Mouse (Mus musculus): Measurements from ENCODE around the gene Arl2bp.

Gene Arl2bp

DNA sequence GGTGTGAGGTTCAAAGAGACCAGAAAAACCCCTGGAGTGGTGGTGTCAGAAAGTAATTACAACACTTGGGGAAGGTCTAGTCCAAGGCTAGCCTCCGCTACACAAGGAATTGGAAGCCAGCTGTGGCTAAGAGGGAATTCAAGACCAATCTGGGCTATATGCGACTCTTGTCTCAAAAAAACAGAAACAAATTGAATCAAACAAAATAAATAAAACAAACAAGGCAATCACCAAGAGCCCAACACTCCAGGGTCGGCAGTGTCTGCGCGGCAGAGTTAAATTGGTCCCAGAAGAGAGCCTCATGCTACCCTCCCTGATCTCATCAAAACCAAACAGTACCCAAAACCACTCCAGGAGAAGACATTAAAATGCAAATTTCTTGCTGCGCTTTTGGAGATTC lies 28.3 kb downstream of the Arl2bp start:
- intact Hi-C loops (cut with DNase I), result no loop called here

- intact Hi-C loops (cut with DNase I), result no loop called here
These were observed 29.1 kb downstream of the Arl2bp start for GRCm38 (mm10) chr8:94695341-94695993.

GRCm38 (mm10) chr8:94695994-94696384 lies 29.6 kb downstream of the Arl2bp start, which contains the start of gene Pllp:
Gene Pllp (minus strand): TSS chr8:94696278.
- intact Hi-C loops (cut with DNase I), result no loop called here

DNA sequence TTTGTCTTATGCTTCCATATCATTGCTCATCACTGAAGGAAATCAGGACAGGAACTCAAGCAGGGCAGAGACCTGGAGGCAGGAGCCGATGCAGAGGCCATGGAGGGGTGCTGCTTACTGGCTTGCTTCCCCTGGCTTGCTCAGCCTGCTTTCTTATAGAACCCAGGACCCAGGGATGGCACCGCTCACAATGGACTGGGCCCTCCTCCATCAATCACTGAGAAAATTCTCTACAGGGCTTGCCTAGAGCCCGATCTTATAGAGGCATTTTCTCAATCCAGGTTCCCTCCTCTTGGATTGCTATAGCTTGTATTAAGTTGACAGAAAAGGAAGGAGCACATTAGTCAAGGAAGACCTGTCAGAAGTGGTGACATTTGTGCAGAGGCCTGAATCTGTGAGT lies 30.2 kb downstream of the Arl2bp start:
- intact Hi-C loops (cut with DNase I), result no loop called here

GRCm38 (mm10) chr8:94697956-94698355 lies 31.6 kb downstream of the Arl2bp start:
- intact Hi-C loops (cut with DNase I), result no loop called here

DNA sequence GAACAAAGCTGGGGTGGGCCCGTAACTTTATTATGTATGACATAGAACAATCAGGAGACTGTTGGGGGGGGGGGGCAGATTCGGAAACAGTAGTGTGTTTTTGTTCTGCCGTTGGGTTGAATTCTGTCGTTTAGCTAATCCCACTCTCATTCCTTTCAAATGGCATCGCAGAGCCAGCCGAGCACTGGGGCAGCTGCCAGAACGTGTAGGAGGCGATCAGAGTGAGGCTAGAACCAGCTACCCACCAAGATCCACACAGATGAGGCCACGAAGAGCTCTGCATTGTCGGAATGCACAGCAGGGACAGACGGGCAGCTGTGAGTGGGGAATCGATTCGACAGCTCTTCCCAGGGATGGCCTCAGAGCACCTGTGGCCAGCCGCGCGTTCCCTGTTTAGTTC lies 33.0 kb downstream of the Arl2bp start:
- intact Hi-C loops (cut with DNase I), result no loop called here

DNA sequence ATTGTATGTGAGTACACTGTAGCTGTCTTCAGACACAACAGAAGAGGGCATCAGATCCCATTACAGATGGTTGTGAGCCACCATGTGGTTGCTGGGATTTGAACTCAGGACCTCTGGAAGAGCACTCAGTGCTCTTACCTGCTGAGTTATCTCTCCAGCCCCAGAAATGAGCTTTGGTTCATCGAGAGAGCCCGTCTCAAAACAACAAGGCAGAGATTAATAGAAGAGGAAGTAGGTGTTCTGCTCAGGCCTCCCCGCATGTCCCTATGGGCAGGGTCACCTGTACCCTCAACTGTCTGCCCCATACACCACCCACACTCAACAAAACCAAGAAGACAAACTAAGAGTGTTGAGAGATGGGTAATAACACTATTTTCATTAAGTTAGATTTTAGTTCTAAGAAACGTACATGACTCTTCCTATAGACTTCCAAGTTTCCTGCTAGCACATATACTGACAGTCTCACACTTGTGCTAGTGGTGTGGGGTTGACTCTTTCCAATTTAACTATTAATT lies 34.1 kb downstream of the Arl2bp start:
- intact Hi-C loops (cut with DNase I), result loop anchor here (5.0 kb wide), 3 partner anchors 98 to 208 kb away; partner anchors contain the start of genes Fam192a and Rspry1

GRCm38 (mm10) chr8:94702156-94702555 lies 35.8 kb downstream of the Arl2bp start:
- intact Hi-C loops (cut with DNase I), result loop anchor here (5.0 kb wide), 3 partner anchors 100 to 210 kb away; partner anchors contain the start of genes Fam192a and Rspry1

DNA sequence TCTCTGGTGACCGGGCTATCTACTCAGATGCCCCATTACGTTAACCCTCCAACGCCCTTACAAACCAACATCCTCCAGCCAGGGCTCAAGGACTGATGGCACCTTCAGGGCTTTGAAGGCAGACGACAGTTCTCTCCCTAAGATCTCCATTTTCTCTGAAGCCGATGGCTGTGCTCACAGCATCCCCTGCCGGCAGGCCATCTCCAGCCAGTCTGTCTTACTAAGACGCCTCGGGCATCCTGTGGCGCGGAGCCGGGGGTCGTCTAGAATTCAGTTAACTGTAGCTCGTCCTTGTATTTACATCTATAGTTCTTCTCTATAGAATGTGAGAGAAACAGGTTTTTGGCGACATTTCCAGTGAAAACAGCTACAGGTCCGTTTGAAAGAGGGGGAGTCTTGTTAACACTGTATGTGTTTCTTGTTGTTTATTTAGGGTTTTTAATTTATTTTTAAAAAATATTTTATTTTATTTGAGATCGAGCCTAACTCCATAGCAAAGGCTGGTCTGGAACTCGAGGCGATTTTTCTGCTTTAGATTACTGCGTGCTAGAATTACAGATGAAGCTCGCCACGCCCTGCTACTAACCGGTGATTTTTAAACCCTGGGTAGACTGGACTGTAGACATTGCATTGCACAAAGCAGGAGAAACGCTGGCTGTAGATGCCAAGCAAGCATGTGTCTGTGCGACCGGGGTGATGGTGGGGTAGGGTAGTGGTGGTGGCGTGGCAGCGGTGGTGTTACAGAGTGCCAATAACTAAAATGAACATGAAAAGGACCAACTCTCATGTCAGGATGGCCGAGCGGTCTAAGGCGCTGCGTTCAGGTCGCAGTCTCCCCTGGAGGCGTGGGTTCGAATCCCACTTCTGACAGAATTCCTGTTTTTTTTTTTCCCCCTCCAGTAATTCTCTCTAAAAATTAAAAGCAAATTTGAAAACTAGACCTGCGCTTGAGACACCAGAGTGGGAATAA lies 36.7 kb downstream of the Arl2bp start:
- intact Hi-C loops (cut with DNase I), result loop anchor here (5.0 kb wide), 3 partner anchors 101 to 211 kb away; partner anchors contain the start of genes Fam192a and Rspry1

DNA sequence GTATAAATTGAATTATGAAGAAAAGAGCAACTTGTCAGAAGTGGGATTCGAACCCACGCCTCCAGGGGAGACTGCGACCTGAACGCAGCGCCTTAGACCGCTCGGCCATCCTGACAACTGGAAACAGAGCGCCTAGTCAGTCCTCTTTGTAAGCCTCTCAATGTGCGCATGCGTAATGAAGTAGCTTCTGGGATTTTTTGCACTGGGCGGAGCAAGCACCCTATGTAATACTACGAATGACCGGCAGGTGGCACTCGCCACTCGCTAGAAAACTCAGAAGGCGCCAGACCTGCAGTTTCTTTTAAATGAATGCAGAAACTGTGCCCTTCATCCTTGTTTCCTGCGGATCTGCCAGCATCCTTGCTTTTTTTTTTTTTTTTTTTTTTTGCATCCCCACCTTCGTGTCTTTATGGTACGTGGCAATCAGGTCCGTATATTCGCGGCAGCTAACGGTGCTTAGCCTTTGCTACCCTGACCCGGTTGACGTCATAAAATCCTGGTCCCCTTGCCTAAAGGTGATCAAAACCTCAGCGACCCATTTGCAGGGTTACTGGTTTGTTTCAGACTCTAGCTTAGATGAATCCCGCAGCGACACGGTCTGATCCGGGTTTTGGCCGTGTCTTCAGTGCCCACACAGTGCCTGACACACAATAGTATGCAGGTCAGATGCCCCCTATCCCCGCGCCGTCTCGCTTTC lies 37.7 kb downstream of the Arl2bp start:
- intact Hi-C loops (cut with DNase I), result loop anchor here (1.0 to 5.0 kb wide), 4 partner anchors 102 to 212 kb away; partner anchors contain the start of genes Fam192a and Rspry1

DNA sequence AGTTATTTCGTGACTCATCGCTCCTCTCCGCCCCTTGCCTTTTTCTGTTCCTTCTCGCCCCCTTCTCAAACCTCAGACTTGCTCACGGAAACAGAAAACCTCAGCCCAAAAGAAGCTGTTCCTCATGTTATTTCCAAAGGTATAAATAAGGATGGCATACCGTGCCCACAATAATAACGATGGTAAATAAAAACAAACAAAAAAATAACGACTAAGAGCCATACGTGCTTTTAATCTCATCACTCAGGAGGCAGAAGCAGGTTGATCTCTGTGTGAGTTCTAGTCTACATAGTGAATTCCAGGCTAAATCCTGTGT lies 38.2 kb downstream of the Arl2bp start:
- intact Hi-C loops (cut with DNase I), result loop anchor here (1.0 to 5.0 kb wide), 4 partner anchors 102 to 212 kb away; partner anchors contain the start of genes Fam192a and Rspry1

DNA sequence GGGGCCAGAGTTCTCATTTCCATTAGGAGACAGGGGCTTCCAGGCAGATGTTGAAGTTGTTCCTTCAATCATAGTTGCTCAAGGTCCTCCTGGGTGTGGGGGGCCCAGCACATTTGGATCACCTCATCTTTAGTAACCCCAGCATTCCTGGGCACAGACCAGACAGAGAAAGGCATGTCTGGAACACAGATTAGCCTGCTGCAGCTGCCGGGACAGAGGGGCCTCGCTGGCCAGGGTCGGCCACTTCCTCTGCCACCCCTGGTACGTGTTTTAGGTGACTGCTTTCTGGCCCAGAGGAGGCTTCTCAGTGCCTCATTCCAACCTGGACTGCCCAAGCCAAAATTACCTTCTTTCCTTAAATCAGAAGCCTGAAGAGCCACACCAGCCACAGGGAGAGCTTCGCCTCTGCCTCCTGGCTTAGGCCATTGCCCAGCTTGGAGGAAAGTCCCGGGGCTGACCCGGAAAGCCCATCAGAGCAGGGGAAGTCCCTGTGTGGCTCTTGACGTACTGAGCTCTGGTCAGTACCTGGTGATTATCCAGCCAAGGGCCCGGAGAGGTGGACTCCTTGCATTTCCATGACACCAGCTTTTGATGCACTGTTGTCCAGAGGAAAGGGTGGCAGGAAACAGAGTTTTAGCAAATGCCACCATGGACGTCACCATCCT lies 39.3 kb downstream of the Arl2bp start:
- intact Hi-C loops (cut with DNase I), result loop anchor here (5.0 kb wide), 2 partner anchors 67 to 207 kb away; partner anchors contain the start of gene Cx3cl1

- intact Hi-C loops (cut with DNase I), result loop anchor here (5.0 kb wide), 2 partner anchors 65 to 205 kb away; partner anchors contain the start of gene Cx3cl1
These were observed 40.5 kb downstream of the Arl2bp start for GRCm38 (mm10) chr8:94706732-94707395.

DNA sequence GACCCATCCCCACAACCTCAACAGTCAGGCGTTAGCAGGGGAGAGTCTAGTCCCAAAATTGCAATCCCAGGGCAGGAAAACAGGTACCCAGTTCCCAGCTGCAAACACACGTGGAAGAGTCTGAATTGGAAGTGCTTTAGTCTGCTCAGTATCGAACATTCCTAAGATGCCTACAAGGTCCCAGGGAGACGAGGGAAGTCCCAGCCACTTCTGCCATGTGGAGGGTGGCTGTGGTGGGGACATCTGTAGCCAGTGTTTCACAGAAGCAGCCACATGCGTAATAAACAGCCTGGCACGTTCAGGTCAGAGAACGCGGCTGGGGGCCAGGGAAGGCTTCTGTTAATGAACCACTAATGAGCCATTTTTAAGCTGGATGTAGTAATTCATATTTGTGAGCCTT lies 43.9 kb downstream of the Arl2bp start:
- intact Hi-C loops (cut with DNase I), result no loop called here

- intact Hi-C loops (cut with DNase I), result no loop called here
These were observed 44.8 kb downstream of the Arl2bp start for GRCm38 (mm10) chr8:94711160-94711718.

GRCm38 (mm10) chr8:94714556-94714955 lies 48.2 kb downstream of the Arl2bp start:
- intact Hi-C loops (cut with DNase I), result no loop called here

GRCm38 (mm10) chr8:94715871-94716270 lies 49.5 kb downstream of the Arl2bp start:
- intact Hi-C loops (cut with DNase I), result no loop called here

DNA sequence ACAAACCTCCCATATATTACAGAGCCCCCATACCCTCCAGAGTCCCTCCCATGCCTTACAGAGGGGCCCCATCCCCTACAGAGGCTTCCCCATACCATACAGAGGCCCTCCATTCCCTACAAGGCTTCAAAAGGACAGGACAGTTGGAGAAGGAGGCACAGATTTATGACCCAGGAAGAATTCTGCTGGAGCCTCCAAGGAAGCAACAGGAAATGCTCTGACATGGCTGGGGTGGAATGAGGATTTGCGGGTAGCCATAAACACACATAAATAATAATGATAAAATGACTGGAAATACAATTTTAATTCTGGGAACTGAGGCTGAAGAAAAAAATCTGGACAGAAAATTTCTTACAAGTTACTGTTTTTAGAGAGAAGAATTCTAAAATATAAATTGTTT lies 50.4 kb downstream of the Arl2bp start:
- intact Hi-C loops (cut with DNase I), result no loop called here
